Mouse (Mus musculus): Measurements from ENCODE around the gene Rras2.

DNA sequence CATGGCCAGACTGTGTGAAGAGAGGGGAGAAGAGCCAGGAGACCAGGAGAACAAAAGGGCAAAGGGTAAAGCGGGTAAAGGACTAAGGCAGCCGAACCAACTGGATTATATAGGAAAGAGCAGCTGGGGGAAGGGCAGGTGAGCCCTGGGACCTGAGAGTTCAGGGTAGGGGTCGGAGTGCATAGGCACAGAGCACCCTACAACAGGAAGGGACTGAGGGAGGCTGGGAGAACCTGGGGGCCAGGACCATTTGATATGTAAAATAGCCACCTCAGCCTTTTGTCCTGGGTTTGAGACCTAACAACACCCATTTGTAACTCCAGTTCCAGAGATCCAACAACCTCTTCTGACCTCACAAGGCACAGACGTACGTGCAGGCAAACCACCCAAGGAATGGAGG, 16.4 kb upstream of the Rras2 start:
- TF ChIP-seq CTCF (IDR thresholded peaks at IDR 0.05; ENCODE audit: insufficient read depth, low read depth, low read length) (no peak), POLR2A (IDR thresholded peaks at IDR 0.05; ENCODE audit: insufficient read depth, low read depth, low read length) (no peak)

Data from olfactory bulb, adult 2 months (tissue).